Mouse (Mus musculus) cerebellum, adult 9-10 months (tissue): ENCODE measurements around the gene Cbr4.
A peak's percentile ranks its signal among the peaks of the same experiment; 100 is the strongest.

ENCODE experiments used
- DNase-seq: peaks from one replicate; pipeline ENCODE4 v3.0.0; 2022

The Cbr4 gene

DNA sequence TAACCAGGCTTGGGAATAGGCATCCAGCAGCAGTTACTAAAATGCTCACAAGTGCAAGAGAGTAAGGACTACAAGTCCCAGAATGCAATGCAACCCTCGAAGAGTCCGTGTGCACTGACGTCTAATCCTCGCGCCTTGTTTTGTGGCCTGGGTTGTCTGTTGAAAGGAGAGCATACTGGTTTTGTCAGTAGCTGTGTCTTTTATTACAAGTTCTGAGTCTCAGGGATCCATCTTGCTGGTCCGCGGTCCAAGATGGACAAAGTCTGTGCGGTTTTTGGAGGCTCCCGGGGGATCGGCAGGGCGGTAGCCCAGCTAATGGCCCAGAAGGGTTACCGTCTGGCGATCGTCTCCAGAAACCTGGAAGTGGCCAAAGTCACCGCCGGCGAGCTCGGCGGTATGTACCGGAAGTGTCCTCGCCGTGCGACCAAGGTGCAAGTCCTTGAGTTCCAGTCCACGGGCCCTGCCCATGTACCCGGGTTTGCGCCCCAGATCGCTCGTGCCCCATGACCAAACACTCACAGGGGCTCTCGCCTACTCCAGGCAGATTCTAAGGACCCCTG is at the start of gene Cbr4:
Gene Cbr4, plus strand, starts transcription at position 138 of the 560 bp plus-strand sequence.
- DNase-seq, result peak; percentile 93

DNA sequence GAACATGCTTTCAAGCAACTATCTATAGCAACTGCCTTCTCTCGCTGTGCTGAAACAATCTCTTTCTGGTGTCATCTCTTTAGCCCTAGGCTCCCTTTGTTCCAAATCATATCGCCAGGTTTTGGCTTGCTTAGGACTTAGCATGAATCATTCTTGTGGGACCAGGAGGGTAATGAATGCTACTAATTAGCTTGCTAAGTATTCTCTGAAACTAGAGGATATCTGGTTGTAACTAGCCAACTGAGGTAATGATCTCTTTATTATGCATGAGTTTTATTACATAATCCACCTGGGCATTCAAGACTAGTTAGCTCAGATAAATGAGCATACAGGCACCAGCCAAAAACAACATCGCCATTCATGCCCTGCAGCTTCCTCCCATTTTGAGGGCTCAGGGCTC is 44.5 kb upstream of the Cbr4 start:
- DNase-seq, result no peak

DNA sequence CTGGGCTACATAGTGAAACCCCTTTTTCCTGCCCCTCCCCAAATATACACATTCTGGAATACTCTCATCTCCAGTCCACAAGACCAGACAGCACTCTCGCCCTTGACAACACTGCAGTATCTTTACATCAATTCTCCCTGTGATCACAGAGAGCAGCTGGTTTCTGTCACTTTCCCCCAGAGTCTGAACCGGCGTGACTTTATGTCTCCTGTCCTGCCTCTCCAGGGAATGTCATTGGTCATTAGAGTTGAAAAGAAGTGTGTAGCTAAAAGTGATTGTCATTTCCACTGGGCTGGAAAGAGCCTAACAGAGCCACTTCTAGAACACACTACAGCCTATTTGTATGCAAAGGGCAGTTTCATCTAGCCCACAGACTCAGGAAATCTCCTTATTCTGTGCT is 43.2 kb upstream of the Cbr4 start:
- DNase-seq, result no peak

DNA sequence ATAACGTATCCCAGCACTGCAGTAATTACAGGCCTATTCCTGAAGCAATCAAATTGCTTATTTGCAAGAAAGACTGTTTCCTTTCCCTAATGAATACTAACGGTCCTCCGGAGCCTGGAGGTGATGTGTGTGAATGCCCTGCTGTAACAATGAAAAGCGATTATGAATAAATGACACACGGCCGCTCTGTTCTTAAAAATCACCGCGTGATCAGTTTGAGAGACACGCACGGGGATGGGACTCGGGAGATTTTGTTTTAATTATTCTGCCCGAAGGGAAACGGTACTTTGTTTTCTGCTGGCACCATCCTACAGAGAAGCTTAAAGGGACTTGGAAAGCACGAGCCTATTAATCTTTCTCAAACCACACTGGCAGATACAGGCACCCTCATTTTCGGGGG is 41.2 kb upstream of the Cbr4 start:
- DNase-seq, result no peak

DNA sequence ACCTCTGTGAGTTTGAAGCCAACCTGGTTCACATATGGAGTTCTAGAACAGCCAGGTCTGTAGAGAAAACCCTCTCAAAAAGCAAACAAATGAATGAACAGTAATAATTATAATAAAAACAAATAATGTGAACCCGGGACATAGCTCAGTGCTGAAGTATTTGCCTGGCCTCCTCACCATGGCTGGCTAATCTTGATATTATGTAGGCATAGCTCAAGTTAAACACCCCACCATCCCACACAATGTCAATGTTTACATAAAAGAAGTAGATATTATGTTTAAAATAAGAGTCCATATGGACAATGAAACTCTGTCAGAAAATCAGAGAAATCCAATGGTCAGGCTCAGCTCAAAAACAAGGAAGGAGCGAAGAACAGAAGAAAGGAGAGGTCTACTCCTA is 39.4 kb upstream of the Cbr4 start:
- no peak for DNase-seq

DNA sequence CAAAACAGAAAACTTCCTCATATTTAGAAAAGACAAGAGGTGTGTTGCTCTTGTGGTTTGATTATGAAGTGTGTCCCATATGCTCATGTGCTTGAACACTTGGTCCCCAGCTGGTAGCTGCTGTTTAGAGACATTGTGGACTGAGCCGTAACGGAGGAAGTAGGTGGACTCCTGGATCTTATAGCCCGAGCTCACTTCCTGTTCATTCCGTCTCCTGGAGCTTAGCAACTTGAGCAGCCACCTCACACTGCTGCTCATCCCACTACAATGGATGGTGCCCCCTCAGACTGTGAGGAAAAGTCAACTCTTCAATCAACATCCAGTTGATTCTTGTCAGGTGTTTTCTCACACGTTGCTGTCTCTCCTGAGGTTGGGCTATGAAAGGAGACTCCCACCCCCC is 38.7 kb upstream of the Cbr4 start:
- no peak for DNase-seq

DNA sequence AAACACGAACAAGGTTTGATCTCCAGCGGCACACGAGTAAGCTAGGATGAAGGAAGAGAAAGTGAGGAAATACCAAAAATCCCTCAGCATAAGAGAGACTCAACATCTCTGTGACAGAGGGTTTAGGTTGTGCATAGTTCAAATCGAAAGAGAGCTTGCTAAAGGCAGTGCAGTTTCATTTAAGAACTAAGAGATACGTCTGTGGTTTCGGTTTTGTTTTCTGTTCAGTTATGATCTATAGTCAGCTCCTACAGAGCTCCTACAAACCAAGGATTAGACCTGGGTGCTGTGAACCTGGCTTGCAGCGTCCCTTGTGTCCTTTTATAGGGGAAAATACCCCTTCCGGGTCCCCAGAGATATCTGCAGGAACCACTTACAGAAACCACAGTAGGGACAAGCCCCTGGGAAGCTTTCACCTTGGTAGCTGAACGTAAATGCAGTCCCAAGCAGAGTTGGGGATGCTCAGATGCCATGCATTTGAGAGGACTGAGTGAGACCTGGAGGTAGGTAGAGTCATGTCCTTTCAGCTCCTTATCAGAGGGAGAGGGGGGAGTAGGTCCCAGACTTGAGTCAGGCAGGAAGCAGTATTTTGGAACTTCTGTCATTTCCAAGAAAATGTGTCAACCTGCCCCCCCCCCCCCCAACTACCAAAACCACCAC is 36.5 kb upstream of the Cbr4 start:
- no peak for DNase-seq

DNA sequence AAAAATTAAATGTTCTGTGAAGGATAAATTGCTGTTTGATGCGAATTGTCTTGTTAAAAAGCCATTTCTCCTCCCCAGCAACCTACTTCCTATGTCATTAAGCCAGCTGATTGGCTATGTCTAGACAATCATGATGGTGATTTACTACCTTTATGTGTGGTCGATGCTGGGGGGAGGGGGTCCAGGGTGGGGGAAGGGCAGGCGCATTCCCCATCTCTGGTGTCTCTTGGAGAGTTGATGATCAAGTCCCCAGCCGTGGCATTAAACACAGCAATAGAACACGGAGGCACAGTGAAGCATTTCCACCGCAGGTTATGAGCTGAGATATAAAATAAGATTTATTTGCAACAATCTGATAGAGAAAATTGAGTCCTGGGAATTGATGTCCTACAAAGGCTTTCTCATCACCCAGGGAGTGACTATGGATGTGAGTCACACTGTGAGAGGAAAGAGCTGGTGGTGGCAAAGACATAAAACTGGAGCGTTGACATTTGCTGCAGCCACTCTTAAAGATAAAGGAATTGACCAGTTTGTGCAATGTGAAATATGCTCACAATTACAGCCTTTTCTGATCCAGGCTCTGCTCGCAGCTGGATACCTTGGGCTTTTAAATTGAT is 35.7 kb upstream of the Cbr4 start:
- DNase-seq, result no peak

DNA sequence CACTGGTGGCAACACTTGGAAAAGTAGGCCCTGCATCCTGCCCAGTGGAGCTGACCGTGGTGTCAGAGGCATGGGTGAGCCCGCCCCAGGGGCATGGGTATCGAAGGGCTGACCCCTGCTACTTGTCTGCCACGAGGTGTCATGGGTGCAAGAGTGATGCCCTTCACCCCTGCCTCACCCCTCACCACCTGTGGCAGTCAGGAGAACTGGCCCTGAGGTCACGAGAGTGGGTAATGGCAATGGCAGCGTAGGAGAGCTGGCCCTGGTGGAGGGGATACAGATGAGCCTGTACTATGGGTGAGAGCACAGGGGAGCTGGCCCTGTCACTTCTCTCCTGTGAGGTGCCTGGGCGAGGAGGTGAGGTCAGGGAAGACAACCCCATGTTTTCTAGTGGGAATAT is 27.8 kb upstream of the Cbr4 start:
- no peak for DNase-seq

DNA sequence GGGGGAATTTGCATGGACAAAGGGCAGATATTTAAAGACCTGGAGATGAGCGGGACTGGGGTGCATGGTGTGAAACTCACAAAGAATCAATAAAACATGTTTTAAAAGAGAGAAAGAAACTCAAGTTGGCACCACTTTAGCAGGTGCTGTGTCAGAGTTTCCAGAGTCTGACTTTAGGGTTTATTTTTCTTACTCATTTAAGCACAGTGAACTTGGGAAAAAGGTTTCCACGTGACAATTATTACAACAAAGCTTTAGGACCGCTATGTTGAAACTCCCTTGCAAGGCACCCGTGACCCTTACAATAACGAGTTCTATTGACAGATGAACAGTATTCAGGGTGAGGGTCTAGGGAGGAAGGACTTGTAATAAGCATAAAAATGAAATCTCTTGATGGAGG is 25.3 kb upstream of the Cbr4 start:
- DNase-seq, result no peak

DNA sequence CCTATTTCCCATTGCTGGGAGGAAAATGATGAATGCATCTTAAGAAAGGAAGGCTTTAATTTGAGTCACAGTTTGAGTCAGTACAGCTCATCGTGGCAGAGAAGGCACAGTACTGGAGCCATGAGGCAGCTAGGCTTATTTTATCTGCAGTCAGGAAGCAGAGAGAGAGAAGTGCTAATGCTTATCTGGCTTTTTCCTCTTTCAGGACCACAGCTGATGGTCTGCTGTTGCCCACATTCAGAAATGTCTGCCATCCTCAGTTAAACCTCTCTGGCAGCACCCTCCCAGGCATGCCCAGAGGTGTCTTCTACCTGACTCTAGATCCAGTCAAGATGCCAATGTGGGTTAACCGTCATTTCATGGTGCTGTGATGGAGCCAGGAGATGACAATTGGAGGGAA is 23.1 kb upstream of the Cbr4 start:
- no peak for DNase-seq

DNA sequence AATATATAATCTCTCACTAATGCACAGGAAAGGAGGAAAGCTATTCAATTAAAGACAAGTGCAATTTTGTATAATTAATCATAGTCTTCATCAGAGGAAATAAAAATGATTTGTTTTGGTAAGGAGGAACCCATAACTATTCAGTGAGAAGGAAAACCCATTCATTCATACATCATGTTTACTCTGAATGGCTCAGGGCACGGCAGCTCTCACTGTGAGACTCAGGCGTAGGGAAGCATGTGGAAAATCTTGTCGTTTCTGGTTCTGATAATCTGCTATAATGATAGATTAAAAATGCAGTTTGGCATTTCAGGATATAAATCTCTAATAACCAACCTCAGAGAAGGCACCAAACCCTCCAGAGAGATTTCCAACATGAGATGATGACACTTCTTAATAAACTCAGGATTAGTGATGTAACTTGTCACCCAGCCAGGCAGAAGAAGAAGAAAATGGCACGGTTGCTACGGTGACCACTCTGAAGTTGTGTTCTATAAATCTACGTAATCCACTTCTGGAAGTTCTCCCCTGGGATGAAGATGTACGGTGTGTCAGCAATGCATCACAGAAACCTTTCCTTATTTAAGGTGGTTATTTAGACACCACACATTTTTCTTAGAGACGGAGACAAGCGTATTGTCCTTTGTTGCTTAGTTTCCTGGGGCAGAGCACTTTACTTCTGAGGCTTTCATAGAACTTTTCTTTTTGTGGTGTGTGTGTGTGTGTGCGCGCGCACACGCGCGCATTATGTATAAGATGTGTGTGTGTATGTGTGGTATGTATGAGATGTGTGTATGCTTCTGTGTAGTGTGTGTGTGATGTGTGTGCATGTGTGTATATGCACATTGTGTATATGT is 20.6 kb upstream of the Cbr4 start:
- no peak for DNase-seq

DNA sequence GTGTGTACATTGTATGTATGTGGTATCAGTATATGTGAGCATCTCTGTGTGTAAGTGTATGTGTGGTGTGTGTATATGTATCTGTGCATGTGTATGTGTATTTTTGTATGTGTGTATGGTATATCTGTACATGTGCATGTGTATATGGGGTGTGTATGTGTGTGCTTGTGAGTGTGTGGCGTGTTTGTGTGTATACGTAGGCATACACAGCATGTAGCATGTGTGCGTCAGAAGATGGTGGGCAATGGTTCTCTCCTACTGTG is 20.1 kb upstream of the Cbr4 start:
- DNase-seq, result no peak

DNA sequence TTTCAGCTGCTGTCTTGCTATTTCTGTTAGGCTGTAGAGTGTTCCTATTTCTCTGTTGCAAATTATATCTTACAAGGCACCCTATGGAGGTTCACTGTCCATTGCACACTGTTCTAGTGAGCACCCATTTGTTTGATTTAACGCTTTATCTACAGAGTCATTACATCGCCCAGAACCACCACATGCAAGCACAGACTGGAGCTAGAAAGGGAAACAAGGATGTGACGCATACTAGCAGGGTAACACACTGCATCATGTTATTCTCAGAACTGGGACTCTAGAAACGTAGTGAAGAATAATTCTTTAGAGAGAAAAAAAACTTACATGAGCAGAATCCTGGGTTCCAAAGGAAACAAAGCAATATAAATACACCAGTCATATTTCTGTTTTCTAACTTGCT is 17.3 kb upstream of the Cbr4 start:
- no peak for DNase-seq

DNA sequence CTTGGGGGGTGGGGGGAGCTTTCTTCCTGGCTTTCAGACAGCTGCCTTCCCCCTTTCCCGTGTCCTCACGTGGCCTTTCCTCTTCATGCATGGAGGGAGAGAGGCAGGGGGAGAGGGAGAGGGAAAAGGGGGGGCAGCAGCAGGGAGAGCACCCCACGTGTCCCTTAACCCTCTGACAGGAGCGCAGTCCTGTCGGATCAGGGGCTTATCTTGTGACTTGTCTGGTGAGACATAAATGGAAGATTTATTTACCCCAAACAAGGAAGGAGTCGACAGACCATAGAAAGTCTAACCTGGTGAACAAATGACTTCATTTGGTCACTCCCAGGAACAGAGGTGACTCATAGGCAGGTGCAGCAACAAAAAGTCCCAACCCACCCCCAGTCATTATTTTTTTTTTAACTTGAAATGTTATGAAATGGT is 12.3 kb upstream of the Cbr4 start:
- DNase-seq, result no peak

DNA sequence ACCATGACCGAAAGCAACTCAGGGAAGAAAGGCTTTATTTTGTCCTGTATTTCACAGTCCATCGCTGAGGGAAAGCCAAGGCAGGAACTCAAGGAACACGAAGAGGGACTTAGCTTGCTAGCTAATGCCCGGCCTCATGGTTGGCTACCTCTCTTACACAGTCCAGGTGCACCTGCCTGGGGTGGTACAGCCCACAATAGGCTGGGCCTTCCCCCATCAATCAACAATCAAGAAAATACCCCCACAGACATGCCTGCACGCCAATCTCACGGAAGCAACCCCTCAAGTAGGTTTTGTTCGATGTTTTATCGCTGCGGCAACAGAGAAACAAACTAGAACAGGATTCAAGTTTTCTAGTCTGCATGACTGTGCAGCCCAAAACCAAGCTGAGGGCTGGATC is 11.4 kb upstream of the Cbr4 start:
- DNase-seq, result no peak

DNA sequence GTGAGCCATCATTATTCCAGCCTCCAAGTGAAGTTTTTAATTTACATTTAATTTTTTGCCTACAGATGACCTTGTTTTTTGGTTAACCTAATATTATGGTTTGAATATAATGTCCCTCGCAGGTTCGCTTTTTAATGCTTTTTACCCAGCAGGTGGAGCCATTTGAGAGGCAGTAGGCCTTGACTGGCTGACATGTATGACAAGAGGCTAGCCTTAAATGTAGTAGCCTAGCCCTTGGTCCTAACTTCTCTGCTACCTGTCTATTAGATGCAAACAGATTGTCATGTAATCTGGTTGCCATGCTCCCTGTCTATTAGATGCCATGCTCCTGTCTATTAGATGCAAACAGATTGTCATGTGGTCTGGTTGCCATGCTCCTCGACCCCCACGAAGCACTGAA is 9.4 kb upstream of the Cbr4 start:
- DNase-seq, result no peak

DNA sequence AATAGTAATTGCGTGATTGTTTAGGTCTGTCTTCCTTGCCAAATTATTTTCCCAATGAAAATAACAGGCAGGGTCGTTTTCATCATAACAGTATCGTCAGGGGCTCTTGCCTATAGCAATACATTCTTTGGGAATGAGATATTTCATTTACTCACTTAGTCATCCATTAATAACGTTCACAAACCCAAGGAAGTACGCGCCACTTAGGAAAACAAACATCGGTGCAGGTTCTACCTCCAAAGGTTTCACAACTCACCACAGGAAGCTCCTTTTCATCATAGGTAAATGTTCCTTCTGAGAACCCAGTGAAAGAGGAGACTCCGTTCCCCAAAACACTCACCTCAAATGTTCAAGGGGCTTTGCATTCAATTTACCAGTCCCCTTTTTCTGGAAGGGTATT is 8.7 kb upstream of the Cbr4 start:
- no peak for DNase-seq

DNA sequence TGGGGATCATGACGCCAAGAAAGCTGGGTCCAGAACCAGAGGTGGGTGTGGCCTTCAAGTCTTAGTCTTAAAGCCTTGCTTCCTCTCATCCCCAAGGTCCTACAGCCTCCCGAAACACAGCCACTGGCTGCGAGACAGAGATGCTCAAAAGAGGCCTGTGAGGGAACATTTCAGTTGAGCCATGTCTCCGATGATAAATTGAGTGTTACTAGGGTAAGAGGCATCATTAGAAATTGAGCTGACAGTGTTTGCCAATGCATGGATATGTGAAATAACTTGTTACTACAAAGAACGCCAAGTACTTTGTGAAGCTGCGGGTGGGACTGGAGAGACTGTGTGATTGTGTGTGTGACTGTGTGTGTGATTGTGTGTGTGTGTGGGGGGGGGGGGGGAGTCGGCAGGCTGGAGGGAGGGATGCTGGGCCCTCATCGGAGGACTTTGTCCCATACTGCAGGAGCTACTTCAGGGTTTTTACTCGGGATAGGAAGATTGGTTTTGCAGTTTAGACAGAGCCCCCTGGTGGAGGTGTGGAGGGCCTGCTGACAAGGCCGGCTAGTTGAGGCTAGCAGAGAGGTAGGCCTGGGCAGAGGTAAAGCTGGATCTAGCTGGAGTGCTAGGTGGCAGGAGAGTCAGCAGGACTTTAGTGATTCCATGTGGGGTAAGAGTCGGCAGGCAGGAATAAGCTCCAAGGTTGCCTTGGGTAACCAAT is 7.9 kb upstream of the Cbr4 start:
- DNase-seq, result no peak

DNA sequence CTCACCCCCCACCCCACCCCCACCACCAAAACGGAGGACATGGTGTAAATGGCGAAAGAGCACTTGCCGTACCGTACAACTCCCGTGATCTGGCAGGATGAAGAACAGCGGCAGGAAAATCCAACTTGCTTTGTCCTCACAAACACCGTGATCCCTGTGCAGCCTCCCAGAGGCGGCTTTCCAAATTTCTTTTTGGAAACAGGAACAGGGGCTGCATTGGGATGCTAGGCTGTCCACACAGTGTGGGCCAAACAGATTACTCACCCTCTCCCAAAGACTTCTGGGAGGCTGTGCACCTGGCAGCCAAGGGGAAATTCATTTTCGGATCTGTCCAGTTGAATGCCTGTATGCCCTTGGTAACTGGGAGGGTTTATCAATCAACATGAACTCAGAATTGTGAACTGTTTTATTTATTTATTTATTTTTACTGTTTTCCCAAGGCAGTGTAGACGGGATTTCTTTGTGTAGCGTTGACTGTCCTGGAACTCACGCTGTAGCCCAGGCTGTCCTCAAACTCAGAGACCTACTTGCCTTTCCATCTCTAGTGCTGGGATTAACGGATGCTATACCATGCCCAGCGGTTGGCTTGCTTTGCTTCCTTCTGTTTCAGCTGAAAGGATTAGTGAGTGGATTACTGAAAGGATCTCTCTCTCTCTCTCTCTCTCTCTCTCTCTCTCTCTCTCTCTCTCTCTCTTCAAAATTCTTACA is 7.1 kb upstream of the Cbr4 start:
- no peak for DNase-seq

DNA sequence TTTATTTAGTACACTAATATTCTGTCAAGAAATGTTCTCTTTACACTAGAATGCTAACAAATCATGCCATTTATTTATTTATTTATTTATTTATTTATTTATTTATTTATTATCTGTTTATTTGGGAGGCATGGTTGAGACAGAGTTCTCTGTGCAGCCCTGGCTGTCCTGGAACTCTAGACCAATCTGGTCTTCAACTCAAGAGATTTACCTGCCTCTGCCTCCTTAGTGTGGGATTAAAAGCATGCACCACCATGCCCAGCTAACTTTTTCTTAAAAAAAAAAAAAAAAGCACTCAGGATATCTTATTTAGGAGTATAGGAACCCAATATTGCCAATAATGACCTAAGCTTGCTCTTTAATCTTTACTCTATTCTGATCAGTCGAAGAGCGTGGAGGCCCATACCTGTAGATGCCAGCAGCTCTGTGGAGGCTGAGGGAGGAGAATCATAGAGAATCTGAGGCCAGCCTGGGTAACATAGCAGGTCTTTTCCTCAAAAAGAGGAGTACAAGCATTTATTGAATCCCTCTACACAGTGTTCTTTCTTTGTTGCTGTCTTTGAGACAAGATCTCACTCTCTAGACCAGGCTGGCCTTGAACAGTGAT is 508 bp upstream of the Cbr4 start:
- no peak for DNase-seq

DNA sequence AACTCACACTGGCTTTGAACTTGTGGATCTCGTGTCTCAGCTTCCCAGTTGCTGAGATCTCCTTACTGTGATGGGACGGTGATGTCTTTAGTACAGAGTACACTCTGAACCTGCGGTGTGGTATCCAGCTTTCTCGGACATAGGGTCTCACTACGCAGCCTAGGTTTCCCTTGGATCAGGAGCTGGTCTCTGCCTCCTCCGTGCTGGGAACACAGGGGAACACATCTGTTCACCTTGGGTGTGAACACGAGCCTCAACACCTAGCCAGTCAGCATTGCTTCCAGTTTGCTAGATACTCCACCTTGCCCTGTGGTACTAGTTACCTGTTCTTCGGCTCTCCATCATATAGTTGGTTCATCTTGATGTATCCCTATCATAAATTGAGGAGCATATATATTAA is 1.1 kb downstream of the Cbr4 start:
- DNase-seq, result no peak

DNA sequence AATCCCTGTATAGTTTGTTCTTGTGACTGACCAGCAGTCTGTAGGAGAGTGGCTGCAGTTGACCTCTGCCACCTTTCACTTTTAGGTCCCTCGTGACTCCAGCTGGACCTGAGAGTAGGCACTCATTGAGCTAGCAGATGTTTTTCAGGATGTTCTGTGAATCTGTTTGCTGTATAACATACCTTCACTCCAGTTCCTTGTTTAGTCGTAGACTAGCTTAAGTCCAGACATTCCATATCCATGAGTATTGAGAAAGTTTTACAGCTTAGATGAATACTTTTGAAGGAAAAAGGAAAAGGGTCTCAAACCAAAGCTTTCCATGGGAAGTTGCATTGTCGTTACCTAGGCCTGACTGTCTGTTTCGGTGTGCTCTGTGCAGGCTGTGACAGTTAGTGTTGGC is 9.6 kb downstream of the Cbr4 start:
- no peak for DNase-seq
